8 mouse cellular contexts compared by ENCODE assay signal in the genomic region with DNA sequence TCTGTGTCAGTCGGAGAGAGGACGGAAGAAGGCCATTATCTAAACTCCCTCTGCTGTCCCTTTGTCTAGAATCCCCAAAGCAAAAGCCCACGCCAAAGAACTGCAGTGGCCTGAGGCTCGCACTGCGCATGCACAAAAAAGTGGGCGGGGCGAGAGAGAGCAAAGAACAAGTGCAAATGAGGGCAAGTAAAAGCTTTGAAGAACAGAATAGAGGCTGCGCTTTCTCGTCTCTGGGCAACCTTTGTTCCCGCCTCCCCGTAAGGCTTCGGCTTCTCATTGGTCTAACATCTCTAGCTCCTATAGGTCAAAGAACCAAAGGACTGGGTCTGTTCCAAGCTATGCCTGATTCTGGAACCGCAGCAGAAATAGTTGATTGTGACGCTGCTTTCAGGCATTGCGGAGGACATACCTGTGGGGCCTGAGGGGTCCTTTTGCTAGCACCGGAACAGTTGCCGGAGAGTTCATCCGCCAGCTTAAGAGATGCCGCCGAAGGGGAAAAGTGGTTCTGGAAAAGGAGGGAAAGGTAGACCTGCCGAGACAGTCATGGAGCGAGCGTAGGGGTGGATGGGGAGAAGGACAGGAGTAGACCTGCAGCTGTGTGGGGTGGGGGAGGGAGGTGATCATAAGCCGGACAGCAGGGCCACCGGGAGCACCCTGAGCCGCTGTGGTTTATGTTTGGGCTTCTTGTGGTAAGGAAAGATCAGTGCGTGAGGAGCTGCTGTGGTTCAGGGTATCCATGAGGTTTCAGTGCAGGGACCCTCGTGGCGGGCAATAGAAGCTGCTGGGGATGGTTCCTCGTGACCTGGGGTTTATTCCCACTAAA. TPM values are rescaled to one million over a fixed set of nuclear protein-coding genes. Genes with fewer than 3 reads are reported as not detected.
DNase-seq lines count a peak whose midpoint lies in the region; ATAC-seq lines count a peak whose summit lies in the region.

Gene Pin4 (plus strand): TSS at position 406 of the 823 bp plus-strand sequence.

- peak within 1 kb of the TSS; percentile 58 for H3K4me3 ChIP-seq in hindbrain, embryonic 12.5 days

- no peaks in the 10 kb centered on the region for H3K9me3 ChIP-seq in hindbrain, embryonic 12.5 days (replicated peaks)

- ATAC-seq in hindbrain, embryonic 12.5 days (ENCODE audit: low FRiP score), result peak; percentile 99

- H3K4me2 ChIP-seq in hindbrain, embryonic 12.5 days (replicated peaks), result peak within 1 kb of the TSS; percentile 63

- peak within 1 kb of the TSS; percentile 67 for H3K9ac ChIP-seq in hindbrain, embryonic 12.5 days

- peaks cover 5% of the 10 kb centered on the region; the same call in 1 of the 2 replicates for H3K36me3 ChIP-seq in hindbrain, embryonic 12.5 days

- WGBS in hindbrain, embryonic 12.5 days, result 16% methylated on average over 30 of the region's 30 CpGs

- no peaks in the 10 kb centered on the region; the same call in 1 of the 2 replicates for H3K4me1 ChIP-seq in hindbrain, embryonic 12.5 days

- no peaks in the 10 kb centered on the region for H3K27me3 ChIP-seq in hindbrain, embryonic 12.5 days

- peak within 1 kb of the TSS; percentile 62 for H3K27ac ChIP-seq in hindbrain, embryonic 12.5 days

- DNase-seq in NIH3T3 (ENCODE audit: low read depth), result peak; percentile 96
- DNase-seq in cerebellum, postnatal 10 days, result peak; percentile 96 to 97
- peak; percentile 85 to 95 for DNase-seq in frontal cortex, postnatal 10 days (ENCODE audit: low spot score in 2 of 2)
- peak; percentile 84 to 94 for DNase-seq in layer of hippocampus, postnatal 14 days (ENCODE audit: low spot score in 2 of 2)
- peak; percentile 93 for DNase-seq in lung, postnatal 14 days
- DNase-seq in retina, adult 2 months (ENCODE audit: low read depth, low spot score), result peak; percentile 95
- peak; percentile 87 to 92 for DNase-seq in thymus, postnatal 36 days

RNA-seq across cellular contexts. Expression of gene Pin4, which starts in this region (rescaled TPM):
- polyA plus RNA-seq in hindbrain, embryonic 12.5 days (2016; fragmentation: Nextera tagmentation; extraction: Ambion mirVana), result 68.9 and 72.1 TPM in 2 replicates
- total RNA-seq in layer of hippocampus, postnatal 14 days (2021), result 10 to 100 TPM; 34.4 to 39.2 TPM

Comparison
In these comparisons a context has a peak if more than half of its experiments do, and no peak if none do; other contexts are left out.
1. Peak in every context shown above with its lines: DNase-seq, ATAC-seq, H3K4me3 ChIP-seq and H3K27ac ChIP-seq.